Mouse (Mus musculus) forebrain, embryonic 14.5 days (tissue): Measurements from ENCODE around the gene Nhlrc1. TPM values are rescaled to one million over a fixed set of nuclear protein-coding genes. Genes with fewer than 3 reads are reported as not detected.
A peak's percentile ranks its signal among the peaks of the same experiment; 100 is the strongest.

Source experiments
- ATAC-seq: fragments of 200-750 bp; cut with Nextera tagmentation; 2 replicates; pipeline ENCODE4 v1.8.0; 2017; ENCODE audit warnings: mild to moderate bottlenecking, moderate library complexity
- DNase-seq: peaks from one replicate; pipeline ENCODE4 v3.0.0-alpha.2; 2015; ENCODE audit warnings: low spot score
- H3K27ac ChIP-seq: fragments of 300-500 bp; sonication (generic); 2 replicates; pipeline ENCODE4 v1.5.1; 2014; ENCODE audit warnings: low read depth, mild to moderate bottlenecking, control low read depth, low read length, moderate library complexity
- H3K27me3 ChIP-seq: fragments of 300-500 bp; sonication (generic); replicated peaks from 2 replicates; pipeline ENCODE4 v1.6.1; 2014; ENCODE audit warnings: low read length, control low read depth, mixed read lengths; ENCODE audit not compliant: control insufficient read depth, insufficient read depth
- H3K36me3 ChIP-seq: fragments of 300-500 bp; sonication (generic); 2 replicates; pipeline ENCODE4 v1.6.1; 2014; ENCODE audit warnings: low read length, control low read depth; ENCODE audit not compliant: control insufficient read depth, insufficient read depth
- H3K4me1 ChIP-seq: fragments of 300-500 bp; sonication (generic); 2 replicates; pipeline ENCODE4 v1.6.1; 2014; ENCODE audit warnings: antibody characterized with exemption, low read length, control low read depth; ENCODE audit not compliant: control insufficient read depth, insufficient read depth
- H3K4me2 ChIP-seq: fragments of 300-500 bp; sonication (generic); 2 replicates; pipeline ENCODE4 v1.6.1; 2014; ENCODE audit warnings: mild to moderate bottlenecking, control low read depth, low read length
- H3K4me3 ChIP-seq: fragments of 300-500 bp; sonication (generic); 2 replicates; pipeline ENCODE4 v1.5.1; 2014; ENCODE audit warnings: low read depth, low read length, control low read depth
- H3K9ac ChIP-seq: fragments of 300-500 bp; sonication (generic); 2 replicates; pipeline ENCODE4 v1.6.1; 2014; ENCODE audit warnings: mild to moderate bottlenecking, low read length, control low read depth, moderate library complexity
- H3K9me3 ChIP-seq: fragments of 300-500 bp; sonication (generic); replicated peaks from 2 replicates; pipeline ENCODE4 v1.6.1; 2016; ENCODE audit warnings: low read length, control low read depth, mixed read lengths; ENCODE audit not compliant: control insufficient read depth
- WGBS: fragments of 180-500 bp; shearing (Covaris S2); extraction: QIAGEN DNeasy Blood & Tissue Kit; methylation state at CpG from one replicate; pipeline ENCODE4 v1.1.7; 2014; 5-methylcytosine and 5-hydroxymethylcytosine counted together
- polyA plus RNA-seq: library from polyadenylated mRNA; unstranded; fragments of >200 nt; fragmentation: Nextera tagmentation; extraction: Ambion mirVana; gene quantifications from 2 replicates; pipeline ENCODE4 v1.2.1, GENCODE M21; 2014

Nhlrc1 gene
- polyA plus RNA-seq, 1 experiment from 2014 or later: 10.8 TPM

GRCm38 (mm10) chr13:47020798-47021197 lies 6.1 kb upstream of the Nhlrc1 start:
- H3K27ac ChIP-seq: no peak overlapping the region

GRCm38 (mm10) chr13:47019774-47020173 lies 5.1 kb upstream of the Nhlrc1 start:
- no peak for DNase-seq
- Histone ChIP-seq H3K4me1 (no peaks in the 10 kb centered on the region), H3K27ac (no peak overlapping the region), H3K4me3 (no peak overlapping the region), H3K27me3 (no peaks in the 10 kb centered on the region), H3K36me3 (no peaks in the 10 kb centered on the region), H3K4me2 (no peak overlapping the region), H3K9ac (no peak overlapping the region), H3K9me3 (no peaks in the 10 kb centered on the region)
- no peak for ATAC-seq
- 88% methylated on average over 7 of the region's 7 CpGs for WGBS

More at GRCm38 (mm10) chr13:47020798-47021197, 6.1 kb upstream of the Nhlrc1 start:
- Histone ChIP-seq H3K4me1 (no peaks in the 10 kb centered on the region), H3K36me3 (no peaks in the 10 kb centered on the region), H3K9me3 (no peaks in the 10 kb centered on the region), H3K27me3 (no peaks in the 10 kb centered on the region), H3K4me2 (no peak overlapping the region), H3K4me3 (no peak overlapping the region), H3K9ac (no peak overlapping the region)
- DNase-seq: no peak
- ATAC-seq: no peak
- WGBS: 83% methylated on average over 7 of the region's 7 CpGs

- H3K4me1 ChIP-seq: no peaks in the 10 kb centered on the region
- DNase-seq (peak; percentile 67), ATAC-seq (no peak)
- no peaks in the 10 kb centered on the region for H3K9me3 ChIP-seq
- H3K9ac ChIP-seq: no peak overlapping the region
- no peak overlapping the region for H3K27ac ChIP-seq
- no peaks in the 10 kb centered on the region for H3K36me3 ChIP-seq
- WGBS: 46% methylated on average over 5 of the region's 5 CpGs
- no peak overlapping the region for H3K4me3 ChIP-seq
- no peak overlapping the region for H3K4me2 ChIP-seq
- no peaks in the 10 kb centered on the region for H3K27me3 ChIP-seq
Observed at GRCm38 (mm10) chr13:47017259-47017658, 2.6 kb upstream of the Nhlrc1 start.

GRCm38 (mm10) chr13:47015195-47015501 lies 498 bp upstream of the Nhlrc1 start:
- H3K4me1 ChIP-seq: no peaks in the 10 kb centered on the region
- no peak overlapping the region for H3K27ac ChIP-seq
- peak overlapping the region; percentile 56; the same call in 1 of the 2 replicates for H3K4me3 ChIP-seq
- no peaks in the 10 kb centered on the region for H3K36me3 ChIP-seq
- no peak for ATAC-seq
- H3K27me3 ChIP-seq: no peaks in the 10 kb centered on the region
- WGBS: 82% methylated on average over 5 of the region's 5 CpGs
- peaks cover 4% of the 10 kb centered on the region; the same call in 1 of the 2 replicates for H3K9me3 ChIP-seq
- H3K4me2 ChIP-seq: peak overlapping the region; percentile 99
- DNase-seq: no peak
- H3K9ac ChIP-seq: no peak overlapping the region

GRCm38 (mm10) chr13:47013740-47014139 lies 910 bp downstream of the Nhlrc1 start:
- WGBS: 72% methylated on average over 10 of the region's 10 CpGs

GRCm38 (mm10) chr13:47001590-47001989 lies 13.1 kb downstream of the Nhlrc1 start:
- Histone ChIP-seq H3K9ac (no peak overlapping the region), H3K9me3 (no peaks in the 10 kb centered on the region), H3K4me3 (no peak overlapping the region), H3K36me3 (no peaks in the 10 kb centered on the region), H3K4me2 (no peak overlapping the region), H3K4me1 (no peaks in the 10 kb centered on the region), H3K27ac (no peak overlapping the region), H3K27me3 (no peaks in the 10 kb centered on the region)
- DNase-seq (no peak), ATAC-seq (no peak)
- 92% methylated on average over 4 of the region's 4 CpGs for WGBS

More at GRCm38 (mm10) chr13:47013740-47014139, 910 bp downstream of the Nhlrc1 start:
- Histone ChIP-seq H3K4me2 (peak overlapping the region; percentile 99), H3K36me3 (no peaks in the 10 kb centered on the region), H3K27me3 (no peaks in the 10 kb centered on the region), H3K4me3 (peak overlapping the region; percentile 56), H3K4me1 (no peaks in the 10 kb centered on the region), H3K9me3 (peaks cover 7% of the 10 kb centered on the region; the same call in 1 of the 2 replicates), H3K9ac (peak overlapping the region; percentile 69; the same call in 1 of the 2 replicates), H3K27ac (no peak overlapping the region)
- 0 out of 2 replicates have a peak, but pooled peaks have one; percentile 6 for ATAC-seq
- no peak for DNase-seq

GRCm38 (mm10) chr13:46999498-46999897 lies 15.2 kb downstream of the Nhlrc1 start:
- no peak overlapping the region for H3K4me3 ChIP-seq
- 57% methylated on average over 5 of the region's 5 CpGs for WGBS
- H3K9ac ChIP-seq: no peak overlapping the region
- no peaks in the 10 kb centered on the region for H3K27me3 ChIP-seq
- H3K4me2 ChIP-seq: no peak overlapping the region
- H3K9me3 ChIP-seq: no peaks in the 10 kb centered on the region
- H3K36me3 ChIP-seq: no peaks in the 10 kb centered on the region
- no peak for ATAC-seq
- no peak overlapping the region for H3K27ac ChIP-seq
- H3K4me1 ChIP-seq: no peaks in the 10 kb centered on the region
- no peak for DNase-seq

- Histone ChIP-seq H3K9me3 (no peaks in the 10 kb centered on the region), H3K4me3 (no peak overlapping the region), H3K4me1 (no peaks in the 10 kb centered on the region), H3K27me3 (no peaks in the 10 kb centered on the region), H3K4me2 (no peak overlapping the region), H3K9ac (no peak overlapping the region), H3K27ac (no peak overlapping the region), H3K36me3 (no peaks in the 10 kb centered on the region)
- WGBS: 66% methylated on average over 4 of the region's 4 CpGs
- ATAC-seq: no peak
- DNase-seq: no peak
Observed at GRCm38 (mm10) chr13:46997355-46997754, 17.3 kb downstream of the Nhlrc1 start.

- H3K9me3 ChIP-seq: no peaks in the 10 kb centered on the region
- ATAC-seq (no peak), DNase-seq (no peak)
- H3K4me3 ChIP-seq: no peak overlapping the region
- no peaks in the 10 kb centered on the region for H3K27me3 ChIP-seq
- no peak overlapping the region for H3K4me2 ChIP-seq
- H3K27ac ChIP-seq: no peak overlapping the region
- H3K9ac ChIP-seq: no peak overlapping the region
- H3K36me3 ChIP-seq: no peaks in the 10 kb centered on the region
- no peaks in the 10 kb centered on the region for H3K4me1 ChIP-seq
- WGBS: 95% methylated on average over 2 of the region's 2 CpGs
Observed at GRCm38 (mm10) chr13:46993274-46993551, 21.4 kb downstream of the Nhlrc1 start.
